Mouse (Mus musculus) megakaryocyte, embryonic 14.5 days (primary cell): ENCODE results near the gene Rfx3. TPM values are rescaled to one million over a fixed set of nuclear protein-coding genes. Genes with fewer than 3 reads are reported as not detected.
A peak's percentile ranks its signal among the peaks of the same experiment; 100 is the strongest.

Source experiments
- H3K27me3 ChIP-seq: replicated peaks from 2 replicates; pipeline ENCODE3; 2012; ENCODE audit warnings: inconsistent platforms
- H3K36me3 ChIP-seq: replicated peaks from 2 replicates; pipeline ENCODE3; 2012; ENCODE audit warnings: low read length, inconsistent platforms, mixed read lengths
- H3K4me1 ChIP-seq: 2 replicates; pipeline ENCODE4 v1.6.1; 2012; ENCODE audit warnings: inconsistent platforms
- H3K4me3 ChIP-seq: replicated peaks from 2 replicates; pipeline ENCODE3; 2012; ENCODE audit warnings: moderate library complexity, mild to moderate bottlenecking, inconsistent platforms
- H3K9me3 ChIP-seq: 2 replicates; pipeline ENCODE4 v1.6.1; 2012; ENCODE audit warnings: inconsistent platforms
- FLI1 ChIP-seq: IDR thresholded peaks from 2 replicates; pipeline ENCODE4 v1.6.1; 2012; ENCODE audit warnings: low read length, inconsistent platforms, mixed read lengths
- GATA1 ChIP-seq: IDR thresholded peaks from 3 replicates; pipeline ENCODE4 v1.6.1; 2012; ENCODE audit warnings: mixed read lengths, low read length, inconsistent platforms, borderline replicate concordance
- polyA plus RNA-seq: library from polyadenylated mRNA; stranded (reverse); fragments of >175 nt; gene quantifications from 2 replicates; pipeline ENCODE4 v1.2.3, GENCODE M21; 2012; ENCODE audit warnings: low replicate concordance; ENCODE audit not compliant: insufficient read depth

The Rfx3 gene
- polyA plus RNA-seq = 0.43 TPM in 1 of 2 replicates, not detected in the other

DNA sequence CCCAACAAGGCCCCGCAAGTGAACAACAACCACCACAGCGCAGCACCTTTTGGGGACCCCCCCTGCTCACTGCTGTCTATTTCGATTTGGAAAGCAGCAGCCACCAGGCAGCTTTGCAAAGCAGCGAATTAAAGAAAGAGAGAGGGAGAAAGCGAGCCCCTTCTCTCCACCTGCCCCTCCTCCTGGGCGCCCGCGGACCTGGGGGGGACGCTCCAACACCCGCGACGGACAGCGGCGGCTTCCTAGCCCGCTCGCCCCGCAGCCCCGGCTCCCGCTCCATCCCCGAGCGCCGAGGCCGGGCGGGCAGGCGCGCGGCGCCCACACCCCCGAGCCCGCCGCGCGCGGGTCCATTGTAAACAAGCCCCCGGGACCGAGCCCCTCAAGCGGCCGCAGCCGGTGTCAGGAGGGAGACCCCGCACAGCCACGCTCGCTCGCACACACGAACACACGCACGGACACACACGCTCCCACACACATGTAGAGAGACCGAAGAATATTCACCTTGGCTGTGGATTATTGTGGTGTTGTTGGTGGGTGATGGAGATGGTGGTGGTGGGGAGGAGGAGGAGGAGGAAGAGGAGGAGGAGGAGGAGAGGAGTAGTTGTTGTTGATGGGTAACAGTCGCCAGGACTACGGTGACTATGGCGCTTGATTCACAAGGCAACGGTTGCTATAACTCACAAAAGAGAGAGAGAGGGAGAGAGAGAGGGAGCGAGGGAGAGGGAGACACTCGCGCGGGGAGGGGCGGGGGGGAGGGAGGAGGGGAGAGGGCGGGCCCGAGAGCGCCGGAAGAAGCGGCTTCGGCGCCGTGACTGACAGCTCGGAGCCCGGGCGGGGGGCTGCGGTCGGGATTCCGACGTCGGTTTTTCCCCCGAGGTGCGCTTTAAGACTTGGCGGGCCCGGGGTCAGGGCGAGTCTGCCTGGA lies at the start of gene Rfx3:
Gene Rfx3, minus strand, starts transcription at position 696 of the 925 bp plus-strand sequence.
- no peaks in the 10 kb centered on the region for H3K9me3 ChIP-seq
- H3K36me3 ChIP-seq = no peaks in the 10 kb centered on the region
- TF ChIP-seq GATA1 (no peak), FLI1 (no peak)
- H3K27me3 ChIP-seq = no peaks in the 10 kb centered on the region
- H3K4me1 ChIP-seq = peaks cover 16% of the 10 kb centered on the region
- peak within 1 kb of the TSS; percentile 99 for H3K4me3 ChIP-seq

DNA sequence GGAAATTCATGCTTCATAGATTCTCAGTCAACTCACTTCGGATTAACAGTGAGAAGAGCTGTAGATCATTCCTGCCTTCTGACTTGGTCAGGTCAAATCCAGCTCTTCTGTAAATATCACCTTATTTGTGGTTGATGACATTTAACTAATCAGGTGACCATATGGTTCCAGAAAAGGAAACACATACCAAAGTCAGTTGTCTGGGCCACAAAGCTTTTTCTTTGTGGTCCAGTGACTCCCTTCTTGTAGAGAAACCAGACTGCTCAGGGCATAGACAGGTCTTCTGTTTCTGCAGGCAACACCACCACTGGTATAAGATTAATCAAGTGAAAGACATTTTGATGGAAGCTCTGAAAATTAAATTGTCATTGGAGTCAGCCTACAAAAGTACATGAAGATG lies 41.1 kb upstream of the Rfx3 start:
- H3K27me3 ChIP-seq = no peaks in the 10 kb centered on the region
- TF ChIP-seq FLI1 (no peak), GATA1 (no peak)
- H3K4me1 ChIP-seq = no peaks in the 10 kb centered on the region
- no peaks in the 10 kb centered on the region for H3K36me3 ChIP-seq
- H3K4me3 ChIP-seq = no peak overlapping the region
- H3K9me3 ChIP-seq = no peaks in the 10 kb centered on the region

DNA sequence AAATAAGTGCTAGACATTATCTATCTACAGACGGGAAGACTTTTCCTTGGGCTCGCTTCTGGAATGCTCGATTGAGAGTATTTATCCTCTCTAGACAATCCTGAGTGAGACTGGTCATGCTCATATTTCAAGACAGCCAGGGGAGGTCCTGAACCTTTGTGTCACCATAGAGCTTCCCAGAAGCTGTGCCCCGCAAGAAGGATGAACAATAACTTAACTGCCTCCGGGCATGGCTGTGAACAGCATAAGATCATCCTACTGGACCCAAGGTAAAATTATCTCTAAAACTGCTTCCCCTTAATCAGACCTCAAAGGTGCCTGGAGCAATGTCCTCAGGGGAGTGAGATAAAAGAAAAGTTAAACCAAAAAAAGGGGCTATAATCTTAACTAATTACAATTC lies 40.6 kb upstream of the Rfx3 start:
- no peak overlapping the region for H3K4me3 ChIP-seq
- H3K9me3 ChIP-seq = no peaks in the 10 kb centered on the region
- TF ChIP-seq FLI1 (no peak), GATA1 (no peak)
- no peaks in the 10 kb centered on the region for H3K27me3 ChIP-seq
- H3K36me3 ChIP-seq = no peaks in the 10 kb centered on the region
- H3K4me1 ChIP-seq = no peaks in the 10 kb centered on the region

DNA sequence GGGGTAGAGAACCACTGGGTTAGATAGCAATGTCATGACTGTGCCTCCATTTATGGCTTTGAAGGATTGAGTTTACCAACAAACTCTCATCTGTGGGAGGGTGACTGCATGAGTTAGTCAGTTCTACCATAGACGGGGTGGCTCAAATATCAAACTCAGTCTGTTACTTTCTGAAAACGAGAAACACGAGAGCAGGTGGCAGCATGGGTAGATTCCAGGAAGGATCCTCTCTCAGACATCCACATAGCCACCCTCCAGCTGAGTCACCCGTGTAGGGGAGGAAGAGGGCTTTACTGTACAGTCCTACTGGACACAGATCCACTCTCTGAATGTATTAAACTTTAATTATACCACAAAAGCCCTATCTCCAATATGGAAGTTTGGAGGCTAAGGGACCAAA lies 38.3 kb upstream of the Rfx3 start:
- H3K9me3 ChIP-seq = no peaks in the 10 kb centered on the region
- H3K4me3 ChIP-seq = no peak overlapping the region
- H3K36me3 ChIP-seq = no peaks in the 10 kb centered on the region
- TF ChIP-seq FLI1 (no peak), GATA1 (no peak)
- no peaks in the 10 kb centered on the region for H3K27me3 ChIP-seq
- no peaks in the 10 kb centered on the region for H3K4me1 ChIP-seq

DNA sequence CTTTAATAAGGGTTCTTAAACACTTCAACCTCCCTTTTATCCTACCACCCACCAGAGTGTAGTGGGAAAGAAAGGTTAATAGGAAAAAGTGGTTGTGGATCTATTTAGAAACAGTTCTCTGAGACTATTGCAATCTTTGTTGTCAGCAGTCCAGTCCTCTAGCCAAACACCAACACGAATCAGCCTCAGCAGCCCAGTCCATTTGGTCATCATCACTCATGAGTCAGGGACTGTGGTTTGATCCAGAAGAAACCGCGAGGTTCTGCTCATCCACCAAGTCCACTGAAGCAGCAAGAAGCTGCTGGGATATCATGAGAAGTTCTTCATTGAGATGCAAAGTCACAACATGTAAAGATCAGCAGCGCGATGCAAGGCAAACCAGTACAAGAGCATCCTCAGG lies 35.8 kb upstream of the Rfx3 start:
- H3K27me3 ChIP-seq = no peaks in the 10 kb centered on the region
- H3K4me3 ChIP-seq = no peak overlapping the region
- no peaks in the 10 kb centered on the region for H3K9me3 ChIP-seq
- no peak for TF ChIP-seq FLI1
- TF ChIP-seq GATA1 = no peak
- H3K36me3 ChIP-seq = no peaks in the 10 kb centered on the region
- H3K4me1 ChIP-seq = 0 out of 2 replicates have a peak, but pooled peaks cover 3% of the 10 kb centered on the region

DNA sequence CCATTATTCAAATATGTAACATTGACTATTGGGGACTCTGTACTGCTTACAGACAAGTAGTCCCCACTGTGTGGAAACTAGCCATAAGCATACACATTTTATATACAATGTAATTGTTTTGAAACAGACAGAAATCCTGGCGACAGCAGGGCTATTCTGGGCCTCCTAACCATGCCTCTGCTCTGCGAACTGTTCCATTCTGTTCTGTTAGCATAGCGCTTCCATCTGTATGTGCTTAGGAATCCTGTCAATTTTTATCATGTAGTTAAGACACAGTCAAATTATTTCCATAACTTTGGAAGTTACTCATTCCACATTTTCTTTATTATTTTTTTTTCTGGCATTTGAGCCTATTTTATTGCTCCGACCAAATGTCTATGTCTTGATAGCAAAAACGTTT lies 34.0 kb upstream of the Rfx3 start:
- no peaks in the 10 kb centered on the region for H3K9me3 ChIP-seq
- 0 out of 2 replicates have a peak, but pooled peaks cover 3% of the 10 kb centered on the region for H3K4me1 ChIP-seq
- TF ChIP-seq GATA1 = no peak
- TF ChIP-seq FLI1 = no peak
- no peaks in the 10 kb centered on the region for H3K27me3 ChIP-seq
- H3K4me3 ChIP-seq = no peak overlapping the region
- H3K36me3 ChIP-seq = no peaks in the 10 kb centered on the region

DNA sequence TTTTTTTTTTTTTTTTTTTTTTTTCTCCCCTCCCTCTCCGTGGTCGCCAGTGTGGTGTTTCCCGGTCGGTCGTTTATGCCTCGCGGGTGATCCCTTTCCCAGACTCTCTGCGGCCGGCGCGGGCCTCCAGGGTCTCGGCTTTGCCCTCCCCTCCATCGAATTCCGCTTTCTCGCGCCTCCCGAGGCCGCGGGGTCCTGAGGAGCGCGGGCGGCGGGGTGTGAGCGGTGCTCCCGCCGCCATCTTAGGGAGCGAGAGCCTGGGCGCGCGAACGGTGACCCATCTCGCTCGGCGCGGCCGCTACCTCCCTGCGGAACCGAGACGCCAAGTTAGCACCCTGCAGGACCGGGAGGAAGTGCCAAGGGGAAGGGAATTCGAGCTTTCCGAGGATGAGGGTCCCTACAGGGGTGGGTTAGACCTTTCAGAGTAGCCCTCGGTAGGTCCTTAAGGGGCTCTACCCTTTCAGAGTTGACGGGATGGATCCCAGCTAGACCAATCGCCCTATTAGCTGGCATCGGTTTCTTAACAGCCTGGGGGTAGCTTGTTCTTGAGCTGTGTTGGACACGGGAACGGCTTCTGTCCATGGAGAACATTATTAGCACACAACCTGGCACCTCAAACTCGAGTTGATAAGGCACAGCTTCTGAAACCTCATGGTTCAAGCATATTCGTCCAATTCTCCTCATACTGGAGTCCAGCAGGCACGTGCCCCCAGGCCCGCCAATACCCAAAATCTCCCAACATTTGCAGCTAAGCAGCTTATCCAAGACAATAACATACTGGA lies 943 bp upstream of the Rfx3 start:
- Histone ChIP-seq H3K27me3 (no peaks in the 10 kb centered on the region), H3K4me1 (peaks cover 16% of the 10 kb centered on the region), H3K4me3 (peak overlapping the region; percentile 99)

DNA sequence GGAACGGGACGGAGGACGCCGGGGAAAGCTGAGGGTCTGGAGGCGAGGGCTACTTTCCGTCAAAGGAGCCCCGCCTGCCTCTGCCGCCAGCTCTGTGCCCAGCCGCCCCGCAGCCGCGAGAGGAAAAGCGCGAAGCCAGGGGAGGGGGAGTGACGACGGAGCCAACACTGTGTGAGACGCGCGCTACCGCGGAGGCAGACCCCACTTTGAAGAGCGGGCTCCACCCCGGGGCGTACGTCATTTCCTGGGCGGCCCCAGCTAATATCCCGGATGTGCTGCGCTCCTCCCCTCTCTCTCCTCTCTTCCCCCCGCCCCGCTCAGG lies 391 bp upstream of the Rfx3 start:
- peak overlapping the region; percentile 99 for H3K4me3 ChIP-seq
- H3K36me3 ChIP-seq = no peaks in the 10 kb centered on the region
- no peaks in the 10 kb centered on the region for H3K27me3 ChIP-seq
- H3K4me1 ChIP-seq = peaks cover 16% of the 10 kb centered on the region
- H3K9me3 ChIP-seq = no peaks in the 10 kb centered on the region
- TF ChIP-seq GATA1 = no peak
- peak; percentile 79 for TF ChIP-seq FLI1

More for the DNA sequence above, 943 bp upstream of the Rfx3 start:
- Histone ChIP-seq H3K36me3 (no peaks in the 10 kb centered on the region), H3K9me3 (no peaks in the 10 kb centered on the region)
- TF ChIP-seq GATA1 (no peak), FLI1 (no peak)

DNA sequence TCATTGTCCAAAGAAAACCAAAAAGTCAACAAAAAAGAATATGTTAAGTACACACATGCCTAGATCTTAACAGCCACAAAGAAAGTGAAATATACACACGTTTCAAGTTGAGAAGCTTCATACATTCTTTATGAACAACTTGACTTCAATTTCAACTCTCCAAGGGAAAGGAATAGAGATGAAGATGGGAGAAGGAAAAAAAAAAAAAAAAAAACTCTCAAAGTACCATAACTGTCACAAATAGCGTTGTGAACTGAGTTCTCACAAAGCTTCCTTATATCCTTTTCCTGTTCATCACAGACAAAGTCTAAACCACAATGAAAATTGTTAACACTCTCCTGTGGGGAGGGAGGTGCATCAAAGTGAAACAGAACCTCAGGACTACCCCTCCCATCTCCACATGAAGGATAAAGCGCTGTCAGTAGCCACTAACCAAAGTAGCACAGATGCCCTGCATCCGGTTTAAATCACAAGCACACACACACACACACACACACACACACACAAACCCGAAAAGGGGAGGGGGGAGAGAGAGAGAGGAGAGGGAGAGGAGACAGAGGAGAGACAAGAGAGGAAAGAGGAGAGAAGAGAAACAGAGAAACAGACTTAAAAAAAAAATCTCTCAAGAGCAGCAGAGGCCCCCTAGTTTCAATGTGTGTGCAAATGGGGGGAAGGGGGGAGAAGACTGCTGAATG lies 1.2 kb downstream of the Rfx3 start:
- Histone ChIP-seq H3K9me3 (no peaks in the 10 kb centered on the region), H3K27me3 (no peaks in the 10 kb centered on the region), H3K36me3 (no peaks in the 10 kb centered on the region), H3K4me1 (peaks cover 16% of the 10 kb centered on the region), H3K4me3 (peak overlapping the region; percentile 99)
- TF ChIP-seq FLI1 = no peak
- TF ChIP-seq GATA1 = no peak
